Mouse (Mus musculus) cerebellum, adult 9-10 months (tissue): Measurements from ENCODE around the gene Bphl.
A peak's percentile ranks its signal among the peaks of the same experiment; 100 is the strongest.

Experiments
- DNase-seq: peaks from one replicate; pipeline ENCODE4 v3.0.0; 2022

Gene Bphl

GRCm38 (mm10) chr13:34037172-34038055 is at the start of gene Bphl:
Bphl (plus strand) TSS chr13:34037597.
- DNase-seq = peak; percentile 95

GRCm38 (mm10) chr13:33989625-33990024 is 47.8 kb upstream of the Bphl start:
- no peak for DNase-seq

- peak; percentile 76 for DNase-seq
These were observed 42.2 kb upstream of the Bphl start for GRCm38 (mm10) chr13:33995197-33995596.

- DNase-seq = peak; percentile 87
These were observed 35.1 kb upstream of the Bphl start, which contains the start of the genes Ripk1 and Serpinb6a for GRCm38 (mm10) chr13:34002058-34003006. Ripk1 (plus strand) TSS chr13:34002363. Serpinb6a (minus strand) TSS chr13:34002794.

- no peak for DNase-seq
These were observed 34.3 kb upstream of the Bphl start for GRCm38 (mm10) chr13:34003058-34003457.

- DNase-seq = no peak
These were observed 30.2 kb upstream of the Bphl start for GRCm38 (mm10) chr13:34007234-34007633.

GRCm38 (mm10) chr13:34016927-34017569 is 20.3 kb upstream of the Bphl start:
- DNase-seq = peak; percentile 57

GRCm38 (mm10) chr13:34018521-34018920 is 18.9 kb upstream of the Bphl start:
- DNase-seq = no peak

- DNase-seq = no peak
These were observed 15.4 kb upstream of the Bphl start for GRCm38 (mm10) chr13:34021998-34022397.

GRCm38 (mm10) chr13:34032041-34032440 is 5.4 kb upstream of the Bphl start:
- no peak for DNase-seq

GRCm38 (mm10) chr13:34035424-34035823 is 2.0 kb upstream of the Bphl start:
- peak; percentile 45 for DNase-seq

- DNase-seq = no peak
These were observed 671 bp upstream of the Bphl start for GRCm38 (mm10) chr13:34036726-34037125.

- no peak for DNase-seq
These were observed 647 bp downstream of the Bphl start for GRCm38 (mm10) chr13:34038056-34038432.

GRCm38 (mm10) chr13:34038901-34039341 is 1.5 kb downstream of the Bphl start:
- no peak for DNase-seq

- DNase-seq = no peak
These were observed 2.7 kb downstream of the Bphl start for GRCm38 (mm10) chr13:34040091-34040490.

- no peak for DNase-seq
These were observed 6.5 kb downstream of the Bphl start for GRCm38 (mm10) chr13:34043716-34044393.

- no peak for DNase-seq
These were observed 8.3 kb downstream of the Bphl start for GRCm38 (mm10) chr13:34045511-34046249.

- peak; percentile 85 for DNase-seq
These were observed 9.1 kb downstream of the Bphl start for GRCm38 (mm10) chr13:34046421-34047012.

- no peak for DNase-seq
These were observed 10.1 kb downstream of the Bphl start for GRCm38 (mm10) chr13:34047526-34047925.

GRCm38 (mm10) chr13:34050479-34050878 is 13.1 kb downstream of the Bphl start:
- no peak for DNase-seq

- no peak for DNase-seq
These were observed 14.3 kb downstream of the Bphl start for GRCm38 (mm10) chr13:34051692-34052091.
